Mouse (Mus musculus): ENCODE measurements around the gene Gatc. TPM values are rescaled to one million over a fixed set of nuclear protein-coding genes. Genes with fewer than 3 reads are reported as not detected.
A peak's percentile ranks its signal among the peaks of the same experiment; 100 is the strongest.

Gene Gatc
- polyA plus RNA-seq, 1 experiment from 2014 or later, result 42.5 TPM

- Histone ChIP-seq H3K27me3 (ENCODE audit: control insufficient read depth, insufficient read depth, low read length) (no peaks in the 10 kb centered on the region), H3K4me2 (ENCODE audit: low read depth, severe bottlenecking) (no peak overlapping the region)
- no peak for DNase-seq (ENCODE audit: low spot score)
Observed at GRCm38 (mm10) chr5:115362819-115363714, 22.1 kb upstream of the Gatc start.

DNA sequence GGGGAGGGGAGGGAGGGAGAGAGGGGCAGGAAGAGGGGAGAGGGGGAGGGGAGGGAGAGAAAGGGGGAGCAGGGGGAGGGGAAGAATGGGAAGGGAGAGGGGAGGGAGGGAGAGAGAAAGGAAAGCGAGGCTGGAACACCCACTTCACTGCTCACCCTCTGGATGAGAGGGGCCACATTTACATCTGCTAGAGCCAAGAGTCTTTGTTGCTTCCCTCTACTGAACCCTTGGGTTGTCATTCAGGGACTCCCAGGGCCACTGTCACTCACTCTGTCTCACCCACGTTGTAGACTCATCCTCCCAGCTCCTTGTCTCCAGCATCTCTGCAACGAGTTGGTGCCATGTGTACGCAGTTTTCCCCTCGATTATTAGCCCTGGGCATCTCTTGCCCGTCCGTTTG, 21.2 kb upstream of the Gatc start:
- no peak overlapping the region for H3K4me2 ChIP-seq (ENCODE audit: low read depth, severe bottlenecking)
- DNase-seq (ENCODE audit: low spot score), result no peak
- H3K4me1 ChIP-seq (ENCODE audit: control insufficient read depth, insufficient read depth, low read length), result no peaks in the 10 kb centered on the region
- no peak overlapping the region for H3K9ac ChIP-seq (ENCODE audit: low read length)
- 48% methylated on average over 7 of the region's 7 CpGs for WGBS
- H3K36me3 ChIP-seq (ENCODE audit: control insufficient read depth, insufficient read depth, low read length), result no peaks in the 10 kb centered on the region
- no peak for ATAC-seq (ENCODE audit: insufficient number of reproducible peaks, low FRiP score, low TSS enrichment, low read depth)
- H3K27ac ChIP-seq (replicated peaks; ENCODE audit: low read depth, low read length), result no peak overlapping the region
- no peaks in the 10 kb centered on the region for H3K27me3 ChIP-seq (ENCODE audit: control insufficient read depth, insufficient read depth, low read length)
- H3K9me3 ChIP-seq (ENCODE audit: control insufficient read depth, low read length), result no peaks in the 10 kb centered on the region
- H3K4me3 ChIP-seq (ENCODE audit: low read depth, low read length), result no peak overlapping the region

More at GRCm38 (mm10) chr5:115362819-115363714, 22.1 kb upstream of the Gatc start:
- Histone ChIP-seq H3K4me1 (ENCODE audit: control insufficient read depth, insufficient read depth, low read length) (no peaks in the 10 kb centered on the region), H3K9me3 (ENCODE audit: control insufficient read depth, low read length) (no peaks in the 10 kb centered on the region), H3K27ac (replicated peaks; ENCODE audit: low read depth, low read length) (no peak overlapping the region), H3K4me3 (ENCODE audit: low read depth, low read length) (no peak overlapping the region), H3K9ac (ENCODE audit: low read length) (no peak overlapping the region), H3K36me3 (ENCODE audit: control insufficient read depth, insufficient read depth, low read length) (no peaks in the 10 kb centered on the region)
- 19% methylated on average over 19 of the region's 19 CpGs for WGBS
- ATAC-seq (ENCODE audit: insufficient number of reproducible peaks, low FRiP score, low TSS enrichment, low read depth), result no peak

DNA sequence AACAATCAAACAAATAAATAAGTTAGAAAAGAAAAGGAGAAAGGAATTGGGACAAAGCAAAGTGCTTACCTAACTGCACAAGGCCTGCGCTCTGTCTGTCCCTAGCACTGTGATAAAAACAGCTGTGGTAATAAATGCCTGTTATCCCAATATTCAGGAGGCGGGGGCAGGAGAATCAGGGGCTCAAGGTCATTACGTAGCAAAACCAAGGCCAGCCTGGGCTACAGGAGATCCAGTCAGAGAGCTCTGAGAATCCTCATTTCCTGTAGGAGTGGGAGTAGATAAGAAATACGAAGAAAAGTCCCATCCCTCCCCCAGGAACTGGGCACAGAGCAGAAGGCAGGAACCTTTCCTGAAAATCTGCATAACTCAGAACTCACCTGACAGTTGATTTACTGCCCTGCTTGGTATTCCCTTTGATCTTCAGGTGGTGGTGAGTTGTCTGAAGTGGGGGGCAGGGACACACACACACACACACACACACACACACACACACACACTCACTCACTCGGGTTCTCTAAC, 18.9 kb upstream of the Gatc start:
- Histone ChIP-seq H3K36me3 (ENCODE audit: control insufficient read depth, insufficient read depth, low read length) (no peaks in the 10 kb centered on the region), H3K4me2 (ENCODE audit: low read depth, severe bottlenecking) (no peak overlapping the region; the same call in 1 of the 2 replicates), H3K27me3 (ENCODE audit: control insufficient read depth, insufficient read depth, low read length) (no peaks in the 10 kb centered on the region), H3K9me3 (ENCODE audit: control insufficient read depth, low read length) (no peaks in the 10 kb centered on the region), H3K4me1 (ENCODE audit: control insufficient read depth, insufficient read depth, low read length) (no peaks in the 10 kb centered on the region), H3K4me3 (ENCODE audit: low read depth, low read length) (no peak overlapping the region), H3K9ac (ENCODE audit: low read length) (no peak overlapping the region), H3K27ac (replicated peaks; ENCODE audit: low read depth, low read length) (no peak overlapping the region)
- ATAC-seq (ENCODE audit: insufficient number of reproducible peaks, low FRiP score, low TSS enrichment, low read depth) (no peak), DNase-seq (ENCODE audit: low spot score) (no peak)
- WGBS, result 41% methylated on average over 5 of the region's 5 CpGs

DNA sequence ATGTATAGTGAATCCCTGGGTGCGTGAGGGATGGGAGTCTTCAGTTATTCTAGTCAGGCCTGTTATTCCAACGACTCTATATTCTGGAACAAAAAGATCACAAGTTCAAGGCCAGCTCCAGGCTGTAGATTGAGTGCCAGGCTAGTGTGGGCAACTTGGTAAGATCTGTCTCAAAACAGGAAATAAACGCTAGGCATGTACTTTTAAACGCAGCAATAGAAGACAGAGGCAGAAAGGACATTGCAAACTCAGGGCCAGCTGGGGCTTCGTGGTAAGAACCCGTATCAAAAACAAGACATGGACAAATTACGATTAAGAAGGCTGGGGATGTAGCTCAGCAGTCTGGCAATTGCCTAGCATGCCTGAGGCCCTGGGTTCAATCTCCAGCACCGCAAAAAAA, 18.5 kb upstream of the Gatc start:
- Histone ChIP-seq H3K9ac (ENCODE audit: low read length) (no peak overlapping the region), H3K4me3 (ENCODE audit: low read depth, low read length) (no peak overlapping the region), H3K27me3 (ENCODE audit: control insufficient read depth, insufficient read depth, low read length) (no peaks in the 10 kb centered on the region), H3K9me3 (ENCODE audit: control insufficient read depth, low read length) (no peaks in the 10 kb centered on the region), H3K4me2 (ENCODE audit: low read depth, severe bottlenecking) (no peak overlapping the region), H3K4me1 (ENCODE audit: control insufficient read depth, insufficient read depth, low read length) (no peaks in the 10 kb centered on the region), H3K27ac (replicated peaks; ENCODE audit: low read depth, low read length) (no peak overlapping the region), H3K36me3 (ENCODE audit: control insufficient read depth, insufficient read depth, low read length) (no peaks in the 10 kb centered on the region)
- DNase-seq (ENCODE audit: low spot score), result no peak
- whole genome bisulfite sequencing, result 90% methylated on average over 8 of the region's 8 CpGs
- ATAC-seq (ENCODE audit: insufficient number of reproducible peaks, low FRiP score, low TSS enrichment, low read depth), result no peak

DNA sequence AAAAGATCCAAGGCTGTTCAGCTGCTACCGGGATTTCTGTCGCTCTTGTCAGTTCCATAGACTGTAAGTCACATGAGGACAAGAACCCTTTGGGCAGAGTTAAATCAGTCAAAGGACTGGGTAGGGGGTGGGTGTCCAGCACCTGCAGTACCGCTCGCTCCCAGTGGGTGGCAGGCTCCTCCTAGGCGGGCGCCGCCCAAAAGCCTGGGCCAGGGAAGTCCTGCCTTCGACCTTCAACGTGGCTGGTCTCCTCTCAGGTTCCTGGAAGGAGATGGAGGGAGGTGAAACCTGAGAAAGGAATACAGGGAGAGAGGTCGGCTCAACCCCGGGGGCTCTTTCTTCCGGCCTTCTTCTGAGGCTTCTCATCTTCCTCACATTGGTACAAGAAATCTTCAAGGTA, 17.9 kb upstream of the Gatc start:
- Histone ChIP-seq H3K9ac (ENCODE audit: low read length) (no peak overlapping the region), H3K9me3 (ENCODE audit: control insufficient read depth, low read length) (no peaks in the 10 kb centered on the region), H3K4me1 (ENCODE audit: control insufficient read depth, insufficient read depth, low read length) (no peaks in the 10 kb centered on the region), H3K4me2 (ENCODE audit: low read depth, severe bottlenecking) (no peak overlapping the region), H3K27me3 (ENCODE audit: control insufficient read depth, insufficient read depth, low read length) (no peaks in the 10 kb centered on the region), H3K4me3 (ENCODE audit: low read depth, low read length) (no peak overlapping the region), H3K36me3 (ENCODE audit: control insufficient read depth, insufficient read depth, low read length) (no peaks in the 10 kb centered on the region), H3K27ac (replicated peaks; ENCODE audit: low read depth, low read length) (no peak overlapping the region)
- DNase-seq (ENCODE audit: low spot score) (peak; percentile 96), ATAC-seq (ENCODE audit: insufficient number of reproducible peaks, low FRiP score, low TSS enrichment, low read depth) (peak; percentile 72; the same call in 1 of the 2 replicates)
- WGBS, result 6% methylated on average over 12 of the region's 12 CpGs

- no peaks in the 10 kb centered on the region for H3K36me3 ChIP-seq (ENCODE audit: control insufficient read depth, insufficient read depth, low read length)
- DNase-seq (ENCODE audit: low spot score) (no peak), ATAC-seq (ENCODE audit: insufficient number of reproducible peaks, low FRiP score, low TSS enrichment, low read depth) (no peak)
- no peak overlapping the region for H3K4me2 ChIP-seq (ENCODE audit: low read depth, severe bottlenecking)
- H3K4me1 ChIP-seq (ENCODE audit: control insufficient read depth, insufficient read depth, low read length), result no peaks in the 10 kb centered on the region
- no peaks in the 10 kb centered on the region for H3K9me3 ChIP-seq (ENCODE audit: control insufficient read depth, low read length)
- no peak overlapping the region for H3K9ac ChIP-seq (ENCODE audit: low read length)
- H3K27me3 ChIP-seq (ENCODE audit: control insufficient read depth, insufficient read depth, low read length), result no peaks in the 10 kb centered on the region
- H3K4me3 ChIP-seq (ENCODE audit: low read depth, low read length), result no peak overlapping the region
- no peak overlapping the region for H3K27ac ChIP-seq (replicated peaks; ENCODE audit: low read depth, low read length)
- 69% methylated on average over 13 of the region's 13 CpGs for WGBS
Observed at GRCm38 (mm10) chr5:115355070-115355469, 14.1 kb upstream of the Gatc start.

DNA sequence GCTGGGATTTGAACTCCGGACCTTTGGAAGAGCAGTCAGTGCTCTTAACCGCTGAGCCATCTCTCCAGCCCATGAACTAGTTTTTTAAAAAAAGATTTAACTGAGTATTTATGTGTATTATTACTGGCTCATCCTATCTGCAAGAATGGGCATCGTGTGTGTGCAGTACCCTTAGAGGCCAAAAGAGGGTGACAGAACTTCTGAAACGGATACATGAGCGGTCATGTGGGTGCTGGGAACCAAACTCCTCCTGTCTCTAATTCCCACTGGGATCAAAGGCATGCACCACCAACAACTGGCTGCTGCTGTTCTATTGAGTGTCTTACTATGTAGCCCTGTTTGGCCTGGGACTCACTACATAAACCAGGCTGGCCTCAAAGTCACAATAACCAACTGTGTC, 10.4 kb upstream of the Gatc start:
- Histone ChIP-seq H3K9ac (ENCODE audit: low read length) (no peak overlapping the region), H3K27ac (replicated peaks; ENCODE audit: low read depth, low read length) (no peak overlapping the region), H3K27me3 (ENCODE audit: control insufficient read depth, insufficient read depth, low read length) (no peaks in the 10 kb centered on the region), H3K9me3 (ENCODE audit: control insufficient read depth, low read length) (no peaks in the 10 kb centered on the region), H3K4me2 (ENCODE audit: low read depth, severe bottlenecking) (no peak overlapping the region), H3K4me1 (ENCODE audit: control insufficient read depth, insufficient read depth, low read length) (peaks cover 8% of the 10 kb centered on the region), H3K4me3 (ENCODE audit: low read depth, low read length) (no peak overlapping the region), H3K36me3 (ENCODE audit: control insufficient read depth, insufficient read depth, low read length) (no peaks in the 10 kb centered on the region; the same call in 1 of the 2 replicates)
- ATAC-seq (ENCODE audit: insufficient number of reproducible peaks, low FRiP score, low TSS enrichment, low read depth) (no peak), DNase-seq (ENCODE audit: low spot score) (no peak)
- WGBS, result 83% methylated on average over 5 of the region's 5 CpGs

DNA sequence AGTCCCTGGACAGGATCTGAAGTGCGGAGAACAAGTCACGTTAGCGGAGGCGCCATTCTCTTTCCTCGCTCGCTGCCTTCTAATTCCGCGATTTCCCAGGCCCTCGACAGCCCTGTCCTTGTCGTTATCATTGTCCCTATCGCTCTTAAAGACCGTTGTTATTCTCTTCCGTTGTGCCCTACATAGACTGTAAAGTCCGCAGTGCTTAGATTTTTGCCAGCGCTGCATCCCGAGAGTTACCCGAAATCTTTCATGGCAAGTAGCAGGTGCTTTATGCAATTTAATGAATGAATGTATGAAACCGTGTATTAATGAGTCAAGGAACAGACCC, 8.2 kb upstream of the Gatc start:
- H3K27ac ChIP-seq (replicated peaks; ENCODE audit: low read depth, low read length), result no peak overlapping the region
- under 1% methylated on average over 18 of the region's 18 CpGs for WGBS
- H3K36me3 ChIP-seq (ENCODE audit: control insufficient read depth, insufficient read depth, low read length), result peaks cover 10% of the 10 kb centered on the region; the same call in 1 of the 2 replicates
- peaks cover 8% of the 10 kb centered on the region for H3K4me1 ChIP-seq (ENCODE audit: control insufficient read depth, insufficient read depth, low read length)
- ATAC-seq (ENCODE audit: insufficient number of reproducible peaks, low FRiP score, low TSS enrichment, low read depth) (no peak), DNase-seq (ENCODE audit: low spot score) (no peak)
- H3K27me3 ChIP-seq (ENCODE audit: control insufficient read depth, insufficient read depth, low read length), result no peaks in the 10 kb centered on the region
- peak overlapping the region; percentile 57 for H3K9ac ChIP-seq (ENCODE audit: low read length)
- H3K9me3 ChIP-seq (ENCODE audit: control insufficient read depth, low read length), result no peaks in the 10 kb centered on the region
- H3K4me2 ChIP-seq (ENCODE audit: low read depth, severe bottlenecking), result peak overlapping the region; percentile 95
- H3K4me3 ChIP-seq (ENCODE audit: low read depth, low read length), result peak overlapping the region; percentile 93

All from limb, embryonic 11.5 days (tissue).